Mouse (Mus musculus) heart, embryonic 11.5 days (tissue): ENCODE results near the gene Rnf145. TPM values are rescaled to one million over a fixed set of nuclear protein-coding genes. Genes with fewer than 3 reads are reported as not detected.

Source experiments
- ATAC-seq: fragments of 200-750 bp; cut with Nextera tagmentation; replicated peaks from 2 replicates; pipeline ENCODE4 v1.8.0; 2017; ENCODE audit warnings: moderate library complexity; ENCODE audit not compliant: insufficient number of reproducible peaks, low FRiP score, low TSS enrichment
- H3K27ac ChIP-seq: fragments of 300-500 bp; sonication (generic); 2 replicates; pipeline ENCODE4 v1.5.1; 2014; ENCODE audit warnings: mild to moderate bottlenecking, low read depth, low read length
- H3K27me3 ChIP-seq: fragments of 300-500 bp; sonication (generic); 2 replicates; pipeline ENCODE4 v1.6.1; 2014; ENCODE audit warnings: mild to moderate bottlenecking, low read length, mixed read lengths; ENCODE audit not compliant: control insufficient read depth, insufficient read depth
- H3K36me3 ChIP-seq: fragments of 300-500 bp; sonication (generic); 2 replicates; pipeline ENCODE4 v1.6.1; 2014; ENCODE audit warnings: mild to moderate bottlenecking, low read length, moderate library complexity, mixed read lengths; ENCODE audit not compliant: control insufficient read depth, insufficient read depth
- H3K4me1 ChIP-seq: fragments of 300-500 bp; sonication (generic); 2 replicates; pipeline ENCODE4 v1.6.1; 2014; ENCODE audit warnings: low read length; ENCODE audit not compliant: control insufficient read depth, insufficient read depth
- H3K4me2 ChIP-seq: fragments of 300-500 bp; sonication (generic); 2 replicates; pipeline ENCODE4 v1.6.1; 2014; ENCODE audit warnings: mild to moderate bottlenecking, moderate library complexity
- H3K4me3 ChIP-seq: fragments of 300-500 bp; sonication (generic); 2 replicates; pipeline ENCODE4 v1.5.1; 2014; ENCODE audit warnings: low read depth, low read length
- H3K9ac ChIP-seq: fragments of 300-500 bp; sonication (generic); 2 replicates; pipeline ENCODE4 v1.6.1; 2014; ENCODE audit warnings: mild to moderate bottlenecking, low read depth, low read length, moderate library complexity
- H3K9me3 ChIP-seq: fragments of 300-500 bp; sonication (generic); replicated peaks from 2 replicates; pipeline ENCODE4 v1.6.1; 2016; ENCODE audit warnings: low read length; ENCODE audit not compliant: control insufficient read depth
- WGBS: fragments of 180-500 bp; shearing (Covaris S2); extraction: QIAGEN DNeasy Blood & Tissue Kit; methylation state at CpG from one replicate; pipeline ENCODE4 v1.1.7; 2014; ENCODE audit not compliant: insufficient replicate concordance; 5-methylcytosine and 5-hydroxymethylcytosine counted together
- polyA plus RNA-seq: library from polyadenylated mRNA; unstranded; fragments of >200 nt; fragmentation: Nextera tagmentation; extraction: Ambion mirVana; gene quantifications from 2 replicates; pipeline ENCODE4 v1.2.1, GENCODE M21; 2014

The Rnf145 gene
- polyA plus RNA-seq, 1 experiment from 2014 or later: 60.4 TPM

DNA sequence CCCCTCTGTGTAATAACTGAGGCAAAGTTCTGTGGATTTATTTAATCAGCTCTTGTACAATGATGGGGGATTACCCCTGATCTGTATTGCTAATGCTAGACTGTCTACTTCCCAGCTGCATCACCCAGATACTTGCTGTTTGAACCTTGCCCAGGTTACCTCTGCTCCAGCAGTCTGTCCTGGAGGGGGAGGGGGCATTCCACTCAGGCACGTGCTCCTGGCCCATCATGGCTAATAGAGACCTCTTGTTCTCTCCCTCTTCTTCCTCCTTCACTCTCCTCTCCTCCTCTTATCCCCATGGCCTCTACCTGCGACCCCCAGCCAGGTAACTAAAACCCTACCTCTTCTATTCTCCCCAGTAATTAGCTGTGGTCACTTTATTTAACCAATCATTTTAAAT lies 4.1 kb upstream of the Rnf145 start:
- no peak overlapping the region for H3K27ac ChIP-seq
- H3K9me3 ChIP-seq: no peaks in the 10 kb centered on the region
- H3K9ac ChIP-seq: no peak overlapping the region
- no peak overlapping the region for H3K4me2 ChIP-seq
- no peaks in the 10 kb centered on the region for H3K36me3 ChIP-seq
- ATAC-seq: no peak
- no peaks in the 10 kb centered on the region for H3K27me3 ChIP-seq
- no peak overlapping the region for H3K4me3 ChIP-seq
- no peaks in the 10 kb centered on the region for H3K4me1 ChIP-seq
- 60% methylated on average over 2 of the region's 2 CpGs for WGBS

DNA sequence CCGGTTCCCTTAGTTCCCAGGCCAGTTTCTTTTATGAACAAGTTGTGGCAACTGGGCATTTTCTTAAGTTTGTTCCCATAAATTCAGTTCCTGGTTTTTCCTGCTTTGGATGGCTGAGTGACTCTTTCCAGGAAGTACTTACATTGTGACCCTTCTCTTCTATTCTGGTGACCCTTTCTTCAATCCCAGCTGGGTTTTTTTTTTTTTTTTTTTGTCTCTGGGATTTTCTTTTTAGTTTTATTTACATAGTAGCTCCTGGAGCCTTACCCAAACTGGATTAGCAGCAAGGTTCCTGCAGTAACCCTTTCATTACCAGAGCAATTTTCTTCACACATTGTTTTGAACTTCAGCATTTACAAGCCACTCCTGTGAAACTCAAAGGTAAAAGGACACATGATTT lies 2.4 kb upstream of the Rnf145 start:
- H3K9ac ChIP-seq: no peak overlapping the region
- no peak overlapping the region for H3K4me2 ChIP-seq
- 25% methylated on average over 1 of the region's 1 CpGs for WGBS
- no peak for ATAC-seq
- H3K9me3 ChIP-seq: no peaks in the 10 kb centered on the region
- H3K4me3 ChIP-seq: no peak overlapping the region
- no peaks in the 10 kb centered on the region for H3K36me3 ChIP-seq
- H3K4me1 ChIP-seq: peaks cover 5% of the 10 kb centered on the region; the same call in 1 of the 2 replicates
- H3K27ac ChIP-seq: no peak overlapping the region
- no peaks in the 10 kb centered on the region for H3K27me3 ChIP-seq

DNA sequence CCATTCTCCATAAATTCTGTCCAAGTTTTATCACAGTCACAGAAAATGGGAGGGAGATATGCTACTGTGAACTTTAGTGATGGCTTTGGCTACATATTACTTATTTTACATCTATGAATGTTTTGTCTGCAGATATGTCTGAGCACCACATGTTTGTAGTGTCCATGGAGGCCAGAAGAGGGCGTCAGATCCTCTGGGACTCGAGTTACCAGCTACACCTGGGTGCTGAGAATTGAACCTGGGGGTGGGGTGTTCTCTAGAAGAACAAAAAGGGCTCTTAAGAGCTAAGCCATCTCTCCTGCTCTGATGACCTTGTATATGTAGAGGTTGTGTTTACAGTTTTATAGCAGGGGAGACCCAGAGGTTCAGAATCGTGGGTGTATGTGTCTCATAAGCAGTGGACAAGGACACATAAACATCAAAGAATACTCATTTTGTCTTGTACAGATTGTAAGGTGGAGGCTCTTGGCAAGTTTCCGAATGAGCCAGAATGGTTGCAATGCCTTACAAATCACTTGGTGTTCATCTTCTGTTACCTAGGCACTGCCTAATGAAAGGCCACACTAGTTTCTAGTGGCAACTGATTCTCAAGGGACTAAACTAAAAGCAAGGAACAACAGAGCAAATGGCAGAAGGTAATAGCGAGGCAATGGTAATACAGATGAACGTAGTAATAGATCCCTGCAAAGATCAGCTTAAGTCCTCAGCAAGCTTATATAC lies 1.0 kb upstream of the Rnf145 start:
- Histone ChIP-seq H3K4me3 (peak overlapping the region; percentile 99), H3K27ac (no peak overlapping the region), H3K27me3 (no peaks in the 10 kb centered on the region), H3K4me1 (peaks cover 8% of the 10 kb centered on the region; the same call in 1 of the 2 replicates), H3K4me2 (peak overlapping the region; percentile 75), H3K9ac (no peak overlapping the region), H3K9me3 (no peaks in the 10 kb centered on the region), H3K36me3 (no peaks in the 10 kb centered on the region)
- no peak for ATAC-seq
- WGBS: 58% methylated on average over 6 of the region's 6 CpGs

DNA sequence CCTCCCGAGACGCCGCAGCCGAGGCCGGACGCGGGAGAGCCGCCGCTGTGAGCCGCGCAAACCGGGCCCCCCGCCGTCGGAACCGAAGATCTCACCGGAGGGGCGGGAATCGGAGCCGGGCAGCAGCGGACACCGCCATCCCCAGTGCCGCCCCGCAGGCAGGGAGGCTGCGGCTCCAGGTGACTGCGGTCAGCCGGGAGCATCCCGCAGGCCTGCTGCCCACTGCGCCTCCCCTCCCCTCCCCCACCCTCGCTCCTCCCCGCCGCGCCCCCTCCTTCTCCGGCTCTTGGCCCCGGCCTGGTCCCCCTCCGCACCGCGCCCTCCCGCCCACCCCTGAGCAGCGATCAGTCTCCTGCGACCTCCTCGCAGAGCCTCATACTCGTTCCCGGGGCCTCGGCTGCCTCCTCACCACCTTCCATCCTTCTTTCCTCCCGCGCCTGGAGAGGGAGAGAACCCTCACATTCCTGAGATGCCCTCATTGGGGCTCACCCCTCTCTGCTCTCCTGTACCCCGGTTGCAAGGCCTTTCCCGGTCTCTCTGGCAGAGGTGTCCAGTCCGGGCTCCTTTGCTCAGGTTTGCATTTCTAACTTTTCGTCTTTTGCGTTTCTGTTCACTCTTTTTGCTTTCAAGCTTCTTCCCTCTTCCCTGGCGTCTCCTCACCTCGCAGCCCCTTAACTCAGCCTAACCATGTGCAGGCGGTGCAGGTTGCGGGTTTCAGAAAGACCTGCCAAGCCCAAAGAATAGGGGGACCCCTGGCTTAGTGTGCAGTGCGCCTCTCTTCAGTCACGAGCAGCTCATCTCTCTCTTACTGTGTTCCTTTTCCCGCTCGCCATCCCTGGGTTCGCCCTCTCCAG lies 559 bp downstream of the Rnf145 start:
- Histone ChIP-seq H3K36me3 (no peaks in the 10 kb centered on the region), H3K9me3 (no peaks in the 10 kb centered on the region), H3K4me2 (peak overlapping the region; percentile 75), H3K27me3 (no peaks in the 10 kb centered on the region), H3K27ac (peak overlapping the region; percentile 97), H3K4me1 (peaks cover 8% of the 10 kb centered on the region; the same call in 1 of the 2 replicates), H3K9ac (peak overlapping the region; percentile 96), H3K4me3 (peak overlapping the region; percentile 99)
- peak; percentile 60 for ATAC-seq
- WGBS: under 1% methylated on average over 50 of the region's 61 CpGs

DNA sequence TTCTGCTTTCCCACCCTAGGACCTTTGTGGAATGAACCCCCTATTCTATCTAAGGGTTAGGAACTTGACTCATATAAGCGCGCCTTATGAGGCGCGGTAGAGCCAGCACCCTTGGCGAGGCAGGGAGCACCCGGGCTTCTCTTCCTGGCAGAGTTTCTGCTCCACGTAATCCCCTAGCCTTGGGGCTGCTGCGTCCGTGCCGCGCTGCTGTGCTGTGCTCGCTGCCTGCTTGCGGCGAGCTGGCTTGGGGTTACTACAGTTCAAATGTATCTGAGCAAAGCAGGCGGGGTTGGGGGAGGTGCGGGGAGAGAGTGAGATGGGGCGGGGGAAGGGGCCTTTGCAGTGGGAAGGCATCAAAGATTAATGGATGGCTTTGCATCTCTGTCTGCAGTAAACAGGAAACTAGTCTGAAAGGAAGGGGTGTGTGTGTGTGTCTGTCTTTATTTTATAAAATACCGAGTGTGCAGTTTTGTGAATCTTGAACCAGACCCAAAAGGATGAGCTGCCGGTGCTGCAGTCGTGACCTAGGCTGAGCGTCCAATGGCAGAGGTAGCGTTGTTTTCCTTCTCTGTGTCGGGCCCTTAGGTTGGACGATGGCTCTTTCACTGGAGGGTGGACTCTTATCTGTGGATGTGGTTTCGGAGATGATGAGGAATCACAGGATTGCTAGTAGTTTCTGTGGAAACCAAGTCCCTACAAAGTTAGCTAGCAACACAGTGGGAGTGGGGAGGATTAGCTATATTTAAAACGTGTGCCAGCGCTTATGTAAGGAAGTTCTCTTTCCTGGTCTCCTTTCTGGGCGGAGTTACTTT lies 1.4 kb downstream of the Rnf145 start:
- H3K9me3 ChIP-seq: no peaks in the 10 kb centered on the region
- peak overlapping the region; percentile 97 for H3K27ac ChIP-seq
- ATAC-seq: peak; percentile 85
- peak overlapping the region; percentile 96 for H3K9ac ChIP-seq
- no peaks in the 10 kb centered on the region for H3K27me3 ChIP-seq
- peaks cover 8% of the 10 kb centered on the region; the same call in 1 of the 2 replicates for H3K4me1 ChIP-seq
- peaks cover 3% of the 10 kb centered on the region for H3K36me3 ChIP-seq
- peak overlapping the region; percentile 75 for H3K4me2 ChIP-seq
- WGBS: 0% methylated on average over 28 of the region's 28 CpGs
- peak overlapping the region; percentile 99 for H3K4me3 ChIP-seq

DNA sequence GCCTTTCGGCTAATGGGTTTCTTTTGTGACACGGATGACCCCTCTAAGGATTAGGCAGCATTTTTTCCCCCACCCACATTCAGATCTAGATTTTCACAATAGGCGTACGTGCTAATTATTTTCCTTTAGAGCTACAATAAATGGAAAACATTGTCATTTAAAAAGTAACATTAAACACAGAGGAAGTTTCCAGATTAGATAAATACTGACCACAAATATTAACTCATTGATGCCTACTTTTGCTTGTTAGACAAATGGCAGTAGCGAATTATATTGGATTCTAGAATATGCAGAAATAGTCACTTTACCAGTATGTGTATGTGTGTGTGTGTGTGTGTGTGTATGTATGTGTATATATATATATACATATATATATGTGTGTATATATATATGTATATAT lies 3.8 kb downstream of the Rnf145 start:
- Histone ChIP-seq H3K36me3 (peaks cover 20% of the 10 kb centered on the region), H3K27me3 (no peaks in the 10 kb centered on the region), H3K4me3 (no peak overlapping the region), H3K27ac (no peak overlapping the region), H3K9me3 (no peaks in the 10 kb centered on the region), H3K9ac (no peak overlapping the region), H3K4me2 (no peak overlapping the region), H3K4me1 (peaks cover 8% of the 10 kb centered on the region; the same call in 1 of the 2 replicates)
- WGBS: 79% methylated on average over 5 of the region's 5 CpGs
- no peak for ATAC-seq

DNA sequence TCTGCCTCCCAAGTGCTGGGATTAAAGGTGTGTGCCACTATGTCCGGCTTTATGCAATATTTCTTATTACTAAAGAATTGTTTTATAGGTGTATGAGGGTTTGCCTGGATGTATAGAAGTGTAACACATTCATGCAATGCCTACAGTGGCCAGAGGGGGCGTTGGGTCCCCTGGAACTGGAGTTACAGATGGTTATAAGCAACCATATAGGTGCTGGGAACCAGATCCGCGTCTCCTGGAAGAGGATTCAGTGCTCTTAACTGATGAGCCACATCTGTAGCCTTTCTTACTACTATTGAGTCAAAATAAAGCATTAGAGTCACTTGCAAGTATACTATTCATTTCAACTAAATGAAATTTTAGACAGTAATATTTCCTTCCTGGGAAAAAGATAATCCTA lies 7.0 kb downstream of the Rnf145 start:
- H3K27ac ChIP-seq: no peak overlapping the region
- peaks cover 25% of the 10 kb centered on the region for H3K36me3 ChIP-seq
- H3K4me1 ChIP-seq: peaks cover 9% of the 10 kb centered on the region
- no peak overlapping the region for H3K9ac ChIP-seq
- no peak for ATAC-seq
- no peak overlapping the region for H3K4me3 ChIP-seq
- no peaks in the 10 kb centered on the region for H3K27me3 ChIP-seq
- 78% methylated on average over 4 of the region's 4 CpGs for WGBS
- no peak overlapping the region for H3K4me2 ChIP-seq
- H3K9me3 ChIP-seq: no peaks in the 10 kb centered on the region

DNA sequence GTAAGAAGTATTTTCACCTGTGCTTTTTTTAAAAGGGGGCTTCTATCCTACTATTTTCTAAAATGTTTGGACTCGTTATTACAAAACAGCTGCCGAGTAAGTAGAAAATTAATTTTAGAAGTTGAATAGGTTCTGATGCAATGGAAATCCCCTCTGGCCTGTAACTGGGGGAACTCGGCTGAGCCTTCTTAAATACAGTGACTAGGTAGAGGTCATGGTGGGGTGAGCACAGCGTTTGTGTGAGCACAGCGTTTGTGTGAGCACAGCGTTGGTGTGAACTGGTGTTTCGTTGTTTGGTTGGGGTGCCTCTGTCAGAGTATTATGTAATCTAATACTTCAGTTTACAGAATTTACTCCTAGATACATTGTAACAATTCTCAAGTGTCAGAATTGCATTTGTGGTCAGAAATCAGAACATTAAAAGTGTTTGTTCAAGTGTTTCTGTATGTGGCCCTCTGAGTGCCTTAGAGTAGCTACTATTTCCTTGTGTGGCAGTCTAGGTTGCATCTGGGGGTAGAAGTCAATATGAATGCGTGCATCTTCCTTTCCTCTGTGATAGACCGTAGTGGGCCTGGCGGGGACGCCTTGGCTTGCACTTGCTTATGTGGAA lies 8.0 kb downstream of the Rnf145 start:
- no peak for ATAC-seq
- no peak overlapping the region for H3K9ac ChIP-seq
- no peaks in the 10 kb centered on the region for H3K9me3 ChIP-seq
- H3K4me3 ChIP-seq: no peak overlapping the region
- H3K36me3 ChIP-seq: peaks cover 25% of the 10 kb centered on the region
- WGBS: 94% methylated on average over 11 of the region's 11 CpGs
- no peak overlapping the region for H3K27ac ChIP-seq
- H3K4me2 ChIP-seq: no peak overlapping the region
- H3K4me1 ChIP-seq: peaks cover 4% of the 10 kb centered on the region; the same call in 1 of the 2 replicates
- H3K27me3 ChIP-seq: no peaks in the 10 kb centered on the region
